Mouse (Mus musculus) heart, adult 9 months (tissue): ENCODE measurements at regions not wholly inside any gene's neighbourhood (a gene's known extent, or its start where the extent isn't known, plus 50 kb on each side); places are given as distances from the start of the nearest gene placed in this dataset.

Experiments used
- DNase-seq, 2 experiments: peaks; one replicate each; pipeline ENCODE4 v3.0.0; 2022; ENCODE audit warnings: low spot score in 2 of 2

DNA sequence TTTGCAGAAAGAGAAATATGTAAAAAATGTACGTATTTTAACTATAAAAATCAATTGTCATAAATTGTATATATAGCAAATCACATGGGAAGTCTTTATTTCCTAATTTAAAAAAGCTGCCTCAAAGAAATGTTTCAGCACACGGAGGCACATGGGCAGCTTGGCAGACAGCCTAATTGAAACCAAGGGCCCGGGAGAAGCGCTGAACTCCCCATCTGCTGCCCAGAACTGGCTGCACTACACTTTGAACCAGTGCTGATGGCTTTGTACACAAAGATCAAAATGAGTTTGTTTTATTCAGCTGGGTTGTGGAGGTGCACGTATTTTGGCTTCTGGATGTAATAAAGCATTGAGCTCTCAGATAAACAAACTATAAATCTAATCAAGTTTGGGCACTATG, 100.2 kb upstream of the Rspo3 start:
- DNase-seq, result no peak

DNA sequence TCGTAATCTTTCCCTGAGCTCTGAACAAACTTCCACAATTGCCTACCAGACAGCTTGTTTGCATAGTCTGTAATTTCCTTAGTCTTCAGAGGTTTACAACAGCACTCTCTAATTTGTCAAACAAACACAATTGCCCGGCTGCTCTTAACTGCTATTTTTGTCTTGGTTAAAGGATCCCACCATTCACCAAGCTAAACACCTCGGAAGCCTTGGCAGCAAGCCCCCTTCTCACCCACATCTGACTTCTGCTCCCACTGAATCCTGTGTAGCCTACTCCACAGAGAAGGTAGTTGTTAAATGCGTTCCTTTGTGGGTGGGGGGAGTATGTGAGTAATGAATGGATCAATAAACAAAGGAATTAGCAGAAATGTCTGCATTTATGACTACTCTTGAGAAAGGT, 59.8 kb upstream of the Rspo3 start:
- DNase-seq, result no peak

DNA sequence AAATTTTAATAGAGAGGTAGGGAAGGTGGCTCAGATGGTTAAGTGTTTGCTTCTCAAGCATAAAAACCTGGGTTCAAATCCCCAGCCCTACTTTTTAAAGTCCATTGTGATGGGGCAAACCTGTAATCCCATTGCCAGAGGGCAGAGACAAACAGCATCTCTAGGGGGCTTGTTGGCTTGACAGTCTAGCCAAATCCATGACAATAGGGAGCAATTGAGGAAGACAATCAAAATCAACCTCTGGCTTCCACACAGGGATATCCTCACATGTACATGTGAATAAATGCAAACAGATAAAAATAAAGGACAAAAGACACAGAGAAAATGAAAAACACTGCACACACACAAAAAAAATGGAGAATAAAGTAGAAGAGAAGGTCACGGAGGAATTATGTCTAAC, 59.3 kb upstream of the Rspo3 start:
- DNase-seq, result no peak

DNA sequence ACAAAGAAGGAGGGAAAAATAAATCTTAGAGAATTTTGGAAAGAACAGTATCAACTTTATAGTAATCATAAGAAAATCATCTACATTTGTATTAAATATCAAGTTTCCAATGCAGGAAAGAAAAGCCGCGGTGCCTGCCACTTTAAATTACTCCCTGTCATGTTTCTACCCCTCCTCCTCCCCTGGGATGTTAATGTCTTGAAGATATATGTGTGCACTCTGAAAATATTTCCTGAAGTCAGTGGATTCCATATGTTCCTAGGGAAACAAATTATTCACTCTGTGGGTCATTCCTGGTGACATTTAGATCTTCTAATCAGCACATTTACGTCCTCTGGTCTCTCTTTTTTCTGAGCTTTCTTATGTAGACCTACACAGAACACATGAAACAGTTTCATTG, 57.2 kb upstream of the Rspo3 start:
- DNase-seq, result no peak

DNA sequence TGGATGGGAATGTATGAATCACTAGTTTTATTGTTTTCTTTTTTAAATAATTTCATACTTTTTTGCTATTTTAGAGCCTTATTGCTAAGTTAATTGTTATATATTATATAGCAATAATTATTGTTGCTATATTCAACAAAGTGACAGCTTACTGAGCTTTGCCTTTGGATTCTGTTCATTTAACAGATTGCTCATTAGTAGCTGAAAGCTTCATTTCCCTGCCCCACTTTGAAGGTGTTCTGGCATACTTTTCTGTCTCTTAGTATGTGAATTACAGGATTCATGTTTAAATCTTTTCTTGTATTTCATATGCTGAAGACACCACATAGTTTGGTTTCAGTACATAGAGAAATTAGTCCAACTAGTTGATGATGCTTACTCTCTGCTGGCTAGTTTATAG, 54.5 kb upstream of the Rspo3 start:
- DNase-seq, result no peak

DNA sequence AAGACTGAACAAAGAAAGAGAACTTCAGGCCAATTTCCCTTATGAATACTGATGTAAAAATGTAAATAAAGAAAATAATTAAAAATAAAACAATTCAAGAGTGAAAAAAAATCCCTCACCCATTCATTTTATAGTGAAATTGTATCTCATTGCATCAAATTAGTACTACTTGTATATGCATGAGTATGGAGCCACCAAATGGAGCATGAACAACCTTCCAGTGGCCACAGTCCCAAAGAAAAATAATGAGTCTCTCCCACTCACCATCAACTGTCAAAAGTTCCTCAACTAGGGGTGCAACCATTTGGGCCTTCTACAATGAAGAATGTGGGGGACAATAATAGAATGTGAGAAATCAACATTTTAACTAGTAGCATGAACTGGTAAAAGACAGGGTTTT, 54.1 kb upstream of the Rspo3 start:
- DNase-seq, result no peak
